Mouse (Mus musculus) CH12.LX (cell line): ENCODE data around the gene Cecr2.

ENCODE experiments used
- CHD2 ChIP-seq: IDR thresholded peaks from 2 replicates; pipeline ENCODE4 v1.6.1; 2011; ENCODE audit warnings: low read length, improper control_type of control experiment
- TCF12 ChIP-seq: IDR thresholded peaks from 2 replicates; pipeline ENCODE4 v1.6.1; 2014; ENCODE audit warnings: low read depth, mild to moderate bottlenecking, inconsistent platforms, low read length, improper control_type of control experiment
- ZC3H11A ChIP-seq: IDR thresholded peaks from 2 replicates; pipeline ENCODE4 v1.6.1; 2012; ENCODE audit warnings: low read depth, mild to moderate bottlenecking, inconsistent platforms, low read length, improper control_type of control experiment

- TF ChIP-seq TCF12 (no peak), CHD2 (no peak), ZC3H11A (no peak)
Measured at GRCm38 (mm10) chr6:120620193-120620592, 46.0 kb upstream of the Cecr2 start.
